Mouse (Mus musculus) urinary bladder, adult 18-20 months (tissue): ENCODE data around the gene Mphosph9.

Source experiments
- DNase-seq, 2 experiments: peaks; one replicate each; pipeline ENCODE4 v3.0.0; 2022; ENCODE audit warnings: low spot score in 2 of 2, mixed read lengths in 2 of 2

Mphosph9 gene

DNA sequence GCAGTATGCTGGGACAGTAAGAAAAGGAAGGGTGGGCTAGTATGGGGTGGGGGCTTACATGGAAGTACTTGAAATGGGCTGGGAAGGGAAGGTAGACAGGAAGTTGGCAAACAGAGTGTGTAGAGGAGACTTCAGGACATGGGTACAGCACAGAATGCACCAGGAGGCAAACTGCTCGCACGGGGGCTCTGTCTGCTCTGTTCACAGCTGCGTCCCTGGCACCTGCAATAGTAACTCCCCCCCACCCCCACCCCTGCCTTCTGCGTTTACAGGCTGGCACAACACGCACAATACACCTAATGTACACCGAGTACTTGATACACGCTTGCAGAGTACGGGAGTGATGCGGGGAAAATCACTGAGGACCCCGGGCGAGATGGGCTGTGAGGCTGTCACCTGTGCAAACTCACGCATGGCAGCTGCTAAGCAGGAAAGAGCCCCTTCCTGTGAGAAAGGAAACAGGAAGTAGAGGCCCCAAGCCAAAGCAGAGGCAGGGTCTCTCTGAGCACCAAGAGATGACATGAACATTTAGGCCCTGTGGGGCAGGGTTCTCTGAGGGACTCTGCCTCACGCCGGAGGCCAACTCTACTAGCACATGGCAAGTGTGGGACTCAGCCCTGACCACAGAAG is 113.1 kb downstream of the Mphosph9 start:
- DNase-seq, result no peak

DNA sequence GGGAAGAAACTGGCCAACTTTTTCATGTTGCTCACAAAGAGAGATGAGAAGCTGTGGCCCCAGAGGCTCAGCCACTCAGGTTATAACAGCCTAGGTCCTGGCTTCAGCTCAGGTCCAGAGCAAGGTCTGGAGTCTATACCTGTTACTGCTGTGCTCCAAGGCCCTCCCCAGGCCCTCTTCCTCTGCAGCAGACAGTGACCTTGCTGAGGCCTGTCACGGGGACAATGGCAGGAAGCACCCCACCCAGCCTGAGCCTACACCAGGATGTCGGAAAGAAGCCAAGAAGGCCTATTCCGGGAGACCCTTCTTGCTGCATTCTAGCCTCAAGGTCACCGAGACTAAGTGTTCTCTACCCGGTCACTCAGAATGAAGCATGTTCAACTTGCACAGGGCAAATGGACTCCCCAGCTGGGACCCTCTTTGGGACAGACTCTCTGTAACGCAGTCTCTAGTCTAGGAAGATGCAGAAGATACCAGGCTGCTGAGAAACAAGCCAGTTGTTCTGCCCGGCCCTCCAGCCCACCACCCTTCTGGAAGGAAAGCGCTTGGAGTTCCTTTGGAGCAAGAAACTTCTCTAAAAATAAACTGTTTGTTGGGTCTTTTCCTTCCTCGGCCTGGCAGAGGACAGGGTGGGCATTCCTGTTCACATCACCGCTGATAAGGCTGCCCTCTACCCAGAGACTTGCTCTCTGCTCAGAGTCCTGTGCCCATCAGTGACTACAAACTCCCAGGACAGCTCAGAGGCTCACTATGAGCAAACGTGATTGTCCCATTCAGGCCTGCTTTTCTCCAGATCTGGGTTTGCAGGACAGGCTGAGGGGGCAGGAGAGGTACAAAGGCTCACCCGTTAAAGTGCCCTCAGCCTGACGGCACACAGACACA is 113.9 kb downstream of the Mphosph9 start:
- DNase-seq, result no peak

DNA sequence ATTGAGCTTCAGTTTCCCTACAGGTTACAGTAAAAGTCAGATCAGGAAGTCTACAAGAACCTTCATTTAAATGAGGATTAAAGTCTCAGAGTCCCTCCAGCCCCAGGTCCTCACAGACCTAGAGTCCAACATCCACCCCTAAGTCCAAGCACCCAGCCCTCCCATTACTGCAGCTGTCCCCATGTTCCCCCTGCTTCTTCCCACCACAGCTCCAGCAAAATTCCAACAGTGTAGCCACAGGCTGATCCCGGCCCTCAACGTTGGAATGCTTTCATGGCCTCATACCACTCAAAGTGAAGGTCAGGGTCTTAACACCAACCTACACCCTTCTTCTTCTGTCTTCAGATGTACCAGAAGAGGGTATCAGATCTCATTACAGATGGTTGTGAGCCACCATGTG is 116.1 kb downstream of the Mphosph9 start:
- no peak for DNase-seq

GRCm38 (mm10) chr5:124211234-124211633 is 116.5 kb downstream of the Mphosph9 start:
- no peak for DNase-seq

- no peak for DNase-seq
These were observed 117.3 kb downstream of the Mphosph9 start for GRCm38 (mm10) chr5:124210281-124211016.

GRCm38 (mm10) chr5:124209850-124210249 is 117.9 kb downstream of the Mphosph9 start:
- no peak for DNase-seq

DNA sequence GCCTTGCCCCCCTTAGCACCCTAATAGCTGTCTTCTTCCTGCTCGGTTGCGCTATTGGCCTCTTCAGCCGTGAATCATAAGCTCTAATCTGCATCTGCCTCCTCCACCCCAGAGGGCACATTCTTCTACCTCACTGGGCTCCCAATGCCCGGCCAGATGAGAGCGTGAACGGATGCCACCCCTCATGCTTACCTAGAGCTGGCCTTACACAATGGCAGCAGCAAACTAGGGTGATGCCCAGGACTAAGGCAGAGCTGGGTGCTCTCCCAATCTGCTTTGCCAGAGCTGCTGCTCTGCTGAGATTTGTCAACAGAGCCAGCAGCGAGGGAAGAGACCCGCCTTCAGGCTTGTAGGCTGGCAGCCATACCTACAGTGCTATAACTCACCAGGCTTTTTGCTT is 119.7 kb downstream of the Mphosph9 start:
- no peak for DNase-seq

DNA sequence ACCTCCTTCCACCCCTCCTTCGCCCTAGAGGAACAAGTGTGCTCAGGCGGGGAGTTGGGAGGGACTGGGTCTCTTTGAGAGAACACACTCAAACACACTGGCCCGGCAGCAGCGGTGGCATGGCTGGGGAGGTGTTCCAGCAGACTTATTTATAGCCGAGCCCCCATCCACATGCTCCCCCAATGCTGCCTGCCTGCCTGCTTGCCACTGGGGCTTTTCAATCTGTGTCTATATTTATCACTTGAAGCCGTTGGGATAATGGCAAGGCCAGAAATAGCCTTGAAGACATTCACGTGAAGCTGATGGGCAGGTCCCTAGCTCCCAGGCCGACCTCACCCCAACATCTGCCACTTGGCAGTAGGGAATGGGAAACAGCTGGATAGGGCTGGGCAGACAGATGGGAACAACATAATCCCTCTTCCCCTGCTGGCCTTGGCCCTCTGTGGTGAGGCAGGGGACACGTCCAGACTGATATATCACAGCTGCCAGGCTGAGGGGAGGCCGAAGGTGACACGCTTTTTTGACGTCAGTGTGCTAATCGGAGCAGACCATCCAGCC is 121.2 kb downstream of the Mphosph9 start:
- no peak for DNase-seq

- no peak for DNase-seq
These were observed 121.9 kb downstream of the Mphosph9 start for GRCm38 (mm10) chr5:124205809-124206380.

- DNase-seq, result no peak
These were observed 122.6 kb downstream of the Mphosph9 start for GRCm38 (mm10) chr5:124205211-124205610.

GRCm38 (mm10) chr5:124204127-124204794 is 123.5 kb downstream of the Mphosph9 start:
- DNase-seq, result no peak

- DNase-seq, result no peak
These were observed 124.5 kb downstream of the Mphosph9 start for GRCm38 (mm10) chr5:124203251-124203650.

GRCm38 (mm10) chr5:124202071-124202470 is 125.7 kb downstream of the Mphosph9 start:
- DNase-seq, result no peak

DNA sequence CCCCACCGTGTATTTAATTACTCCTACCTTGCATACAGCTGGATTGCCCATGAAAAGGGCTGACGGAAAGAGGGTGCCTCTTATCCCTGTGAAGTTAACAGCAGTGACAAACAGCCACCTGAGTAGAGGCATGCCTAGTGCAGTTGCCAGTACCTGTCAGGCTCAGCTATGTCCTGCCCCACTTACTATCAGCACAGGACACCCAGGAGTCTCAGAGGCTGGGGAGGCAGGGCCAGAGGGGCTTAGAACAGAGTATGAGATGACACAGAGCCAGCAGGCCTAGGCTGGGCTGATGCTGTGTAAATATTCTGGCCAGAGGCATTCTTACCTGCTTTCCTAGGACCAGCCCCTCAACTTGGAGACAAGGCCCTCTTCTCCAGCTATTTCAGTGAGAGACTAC is 126.2 kb downstream of the Mphosph9 start:
- no peak for DNase-seq
